Mouse (Mus musculus) activated CD4-positive, CD25-positive, alpha-beta regulatory T cell, adult 4 months (primary cell): Measurements from ENCODE around the gene Gcnt3. TPM values are rescaled to one million over a fixed set of nuclear protein-coding genes. Genes with fewer than 3 reads are reported as not detected.
"Not testable (repeated sequence)": the region's sequence is repeated elsewhere in the genome, so short reads cannot be mapped to it uniquely, and the experiment has no call there.

Source experiments
- ATAC-seq: one replicate; pipeline ENCODE4 v1.8.0; 2017
- polyA plus RNA-seq, 2 experiments: library from polyadenylated mRNA; unstranded; fragments of 100-300 nt; shearing (Covaris generic); gene quantifications; one replicate each; pipeline ENCODE4 v1.2.1; 2017

Gcnt3 gene
- polyA plus RNA-seq, 2 experiments from 2014 or later = not detected

DNA sequence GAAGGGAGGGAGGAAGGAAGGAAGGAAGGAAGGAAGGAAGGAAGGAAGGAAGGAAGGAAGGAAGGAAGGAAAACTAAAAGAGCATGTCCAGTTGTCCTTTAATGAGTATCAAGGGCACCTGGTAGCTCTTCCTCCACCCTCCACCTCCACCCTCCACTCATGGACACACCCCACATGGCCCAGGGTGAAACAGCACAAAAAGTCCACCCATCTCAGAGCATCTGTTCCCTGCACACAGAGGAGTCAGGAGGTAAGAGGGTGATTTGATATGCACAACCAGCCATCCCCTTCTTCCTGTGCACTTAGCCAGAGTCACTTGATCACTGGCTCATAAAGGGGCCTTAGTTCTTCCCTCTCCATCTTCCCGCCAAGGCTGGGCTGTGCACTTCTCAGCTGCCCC lies 5.0 kb upstream of the Gcnt3 start:
- ATAC-seq = no peak

DNA sequence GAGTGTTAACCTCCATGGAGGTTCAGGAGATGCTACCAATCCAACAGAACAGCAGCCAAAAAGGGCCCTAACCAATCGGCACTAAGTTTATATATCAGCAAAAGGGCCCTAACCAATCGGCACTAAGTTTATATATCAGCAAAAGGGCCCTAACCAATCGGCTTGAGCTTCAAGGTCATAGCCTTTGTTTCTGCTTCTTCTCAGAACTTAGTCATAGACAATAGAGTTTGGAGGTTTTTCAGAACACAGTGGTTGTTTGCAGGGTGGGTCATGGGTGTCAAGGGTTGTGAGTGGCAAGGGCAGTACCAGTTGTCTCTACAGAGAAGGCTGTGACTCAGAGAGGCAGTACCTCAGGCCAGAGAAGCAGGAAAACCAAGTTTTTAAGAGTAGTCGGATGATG lies 4.2 kb upstream of the Gcnt3 start:
- ATAC-seq = no peak

DNA sequence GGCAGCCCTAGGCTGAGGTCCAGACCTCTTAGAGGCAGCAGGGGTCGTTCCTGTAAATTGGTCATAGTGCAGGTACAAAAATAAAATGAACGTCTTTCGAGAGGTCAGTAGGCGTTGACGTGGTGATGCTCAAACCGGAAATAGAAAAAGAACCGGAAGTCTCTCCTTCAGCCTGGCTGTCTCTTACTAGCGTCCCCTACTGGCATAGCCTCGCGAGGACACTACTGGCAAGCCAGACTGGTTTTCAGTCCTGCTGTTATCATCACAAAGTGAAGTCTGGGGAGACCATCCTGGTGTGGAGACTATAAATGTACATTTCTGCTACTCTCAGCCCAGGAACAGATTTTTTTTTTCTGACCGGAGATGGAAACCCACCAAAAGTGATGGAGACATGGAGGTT lies 2.7 kb upstream of the Gcnt3 start:
- ATAC-seq = no peak

DNA sequence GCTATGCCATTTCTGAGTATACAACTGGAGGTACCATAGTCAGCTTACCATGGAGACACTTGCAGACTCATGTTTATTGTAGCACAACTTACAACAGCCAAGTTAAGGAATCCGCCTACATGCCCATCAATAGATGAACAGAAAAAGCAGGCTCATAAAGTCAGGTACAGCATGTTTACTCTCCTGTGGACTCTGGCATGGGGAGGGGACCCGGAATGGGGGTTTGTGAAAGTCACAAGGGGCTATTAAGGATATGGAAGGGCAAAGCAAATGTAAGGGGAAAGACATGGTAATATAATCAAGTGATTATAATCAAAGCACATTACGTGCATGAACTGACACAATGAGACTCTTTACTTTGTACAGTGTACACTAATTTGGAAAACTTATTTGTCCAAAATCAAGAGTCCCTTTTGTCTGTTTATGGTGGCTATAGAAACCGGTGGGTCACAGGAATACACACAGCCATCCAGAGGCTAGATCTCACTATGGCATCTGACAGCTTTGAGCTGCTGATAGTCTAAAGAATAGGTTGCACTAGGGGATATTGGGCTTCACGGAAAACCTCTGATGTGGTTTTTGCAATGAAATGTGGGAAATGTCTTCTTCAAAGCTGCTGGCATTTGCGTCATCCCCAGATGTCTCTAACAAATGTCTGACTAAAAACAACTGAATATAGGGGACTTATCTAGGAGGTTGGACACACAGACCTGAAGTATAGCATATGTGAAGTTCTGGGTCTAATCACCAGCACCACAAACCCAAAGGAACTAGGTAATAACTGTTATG lies 1.9 kb upstream of the Gcnt3 start:
- peak; percentile 43 for ATAC-seq

DNA sequence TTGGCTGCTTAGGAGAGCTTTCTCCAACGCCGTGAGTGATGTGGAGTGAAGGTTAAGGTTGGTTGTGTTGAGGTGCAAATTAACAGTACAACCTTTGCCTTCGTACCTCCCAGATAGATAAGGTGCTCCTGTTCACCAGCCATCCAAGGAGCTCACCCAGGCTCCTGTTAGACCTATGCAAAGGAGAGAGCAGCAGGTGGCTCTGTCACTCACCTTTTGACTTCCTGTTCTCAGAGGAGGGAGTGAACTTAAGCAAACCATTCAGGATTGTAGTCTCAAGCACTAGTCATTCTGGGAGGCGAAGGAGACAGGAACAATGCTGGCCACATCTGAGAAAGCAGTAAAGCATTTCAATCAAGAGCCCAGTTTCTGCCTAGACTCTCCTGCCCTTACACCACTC lies 1.2 kb downstream of the Gcnt3 start:
- ATAC-seq = no peak

DNA sequence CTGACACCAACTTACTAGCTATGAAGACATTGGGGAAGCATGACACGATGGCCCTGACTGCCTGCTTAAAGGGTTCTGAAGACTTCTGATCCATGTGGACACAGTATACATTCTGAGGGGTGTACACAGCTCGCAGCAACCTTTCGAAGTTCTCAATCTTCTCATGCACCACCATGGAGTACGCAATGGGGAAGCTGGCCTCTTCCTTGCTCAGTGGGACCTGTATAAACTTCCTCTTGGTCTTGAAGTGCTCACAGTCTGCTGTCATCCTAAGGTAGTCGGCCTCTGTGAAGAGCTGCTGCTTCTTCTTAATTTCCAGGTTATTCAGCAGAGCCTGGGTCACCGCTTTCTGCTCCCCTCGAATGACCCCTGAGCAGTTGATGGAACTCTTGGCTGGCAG lies 3.2 kb downstream of the Gcnt3 start:
- no peak for ATAC-seq

DNA sequence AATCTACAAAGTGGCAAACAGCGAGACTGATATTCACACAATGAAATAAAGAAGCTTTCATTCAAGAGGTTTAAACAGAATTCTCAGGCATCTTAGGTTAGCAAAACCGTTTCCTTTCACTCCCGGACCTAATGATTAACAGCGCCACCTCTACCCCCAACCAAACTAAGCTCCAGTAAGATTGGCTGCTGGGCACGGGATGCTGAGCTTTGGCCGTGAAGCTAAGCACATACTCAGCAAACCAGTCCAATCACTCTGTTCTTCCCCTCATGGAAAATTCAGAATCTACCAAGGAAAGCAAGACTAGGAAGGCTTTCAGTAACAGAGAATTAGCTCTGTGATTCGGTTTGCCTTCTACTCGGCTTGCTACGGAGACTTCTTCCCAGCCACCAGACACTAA lies 4.8 kb downstream of the Gcnt3 start:
- ATAC-seq = no peak

DNA sequence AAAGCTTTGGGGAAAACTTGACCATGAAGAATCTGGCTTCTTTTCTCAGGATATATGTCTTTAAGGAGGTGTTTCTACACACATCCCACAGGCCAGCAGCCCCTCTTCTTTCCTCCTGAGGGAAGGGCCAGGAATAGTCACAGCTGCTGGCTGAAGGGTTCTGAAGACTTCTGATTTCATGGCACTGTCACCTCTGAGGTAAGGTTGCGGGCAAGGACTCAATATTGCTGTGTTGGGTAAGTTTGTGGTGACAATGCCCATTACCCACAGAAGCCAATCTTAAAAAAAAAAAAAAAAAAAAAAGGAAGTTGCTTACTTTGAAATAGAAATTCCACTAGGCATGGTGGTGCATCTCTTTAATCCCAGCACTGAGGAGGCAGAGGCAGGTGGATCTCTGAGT lies 5.7 kb downstream of the Gcnt3 start:
- ATAC-seq = no peak

DNA sequence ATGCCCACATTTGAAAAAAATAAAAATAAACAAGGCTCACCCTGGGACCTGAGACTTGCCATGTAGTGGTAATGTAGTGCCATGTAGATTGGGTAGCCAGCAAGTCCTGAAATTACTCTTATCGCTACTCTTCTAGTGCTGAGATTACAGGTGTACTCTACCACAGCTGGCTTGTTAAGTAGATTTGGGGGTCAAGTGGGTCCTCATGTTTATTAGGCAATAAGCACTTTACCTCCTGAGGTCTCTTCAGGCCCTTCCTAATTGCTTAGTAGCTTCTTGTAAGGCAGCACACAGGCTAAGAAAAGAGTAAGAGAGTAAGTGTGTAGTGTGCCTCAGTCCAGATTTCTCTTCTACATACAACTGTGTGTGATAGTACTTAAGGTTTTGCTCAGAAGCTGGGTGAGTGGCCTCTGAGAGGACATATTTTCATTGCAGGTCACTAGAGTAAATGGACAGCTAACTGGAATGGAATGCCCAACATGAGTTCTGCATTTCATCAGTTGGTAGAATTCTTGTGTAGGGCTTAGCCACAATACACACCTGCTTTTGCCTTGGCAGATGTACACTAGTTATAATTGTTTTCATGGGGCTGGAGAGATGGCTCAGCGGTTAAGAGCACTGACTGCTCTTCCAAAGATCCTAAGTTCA lies 12.4 kb downstream of the Gcnt3 start:
- ATAC-seq = no peak

DNA sequence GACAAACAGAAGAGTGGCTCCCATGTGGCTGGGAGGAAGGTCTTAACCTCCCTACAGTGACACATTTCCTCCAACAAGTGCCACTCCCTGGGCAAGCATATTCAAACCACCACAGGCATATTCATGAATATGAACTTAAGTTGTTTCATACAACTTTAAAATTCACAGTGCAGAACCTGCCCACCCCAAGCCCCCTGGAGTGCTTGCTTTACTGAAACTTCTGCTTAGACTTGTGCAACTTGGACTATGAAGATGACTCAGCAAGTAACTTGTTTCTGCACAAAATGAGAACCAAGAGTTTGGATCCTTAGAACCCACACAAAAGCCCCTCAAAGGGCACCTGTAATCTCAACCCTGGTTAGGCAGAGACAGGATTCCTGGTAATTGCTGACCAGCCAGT lies 13.2 kb downstream of the Gcnt3 start:
- no peak for ATAC-seq

DNA sequence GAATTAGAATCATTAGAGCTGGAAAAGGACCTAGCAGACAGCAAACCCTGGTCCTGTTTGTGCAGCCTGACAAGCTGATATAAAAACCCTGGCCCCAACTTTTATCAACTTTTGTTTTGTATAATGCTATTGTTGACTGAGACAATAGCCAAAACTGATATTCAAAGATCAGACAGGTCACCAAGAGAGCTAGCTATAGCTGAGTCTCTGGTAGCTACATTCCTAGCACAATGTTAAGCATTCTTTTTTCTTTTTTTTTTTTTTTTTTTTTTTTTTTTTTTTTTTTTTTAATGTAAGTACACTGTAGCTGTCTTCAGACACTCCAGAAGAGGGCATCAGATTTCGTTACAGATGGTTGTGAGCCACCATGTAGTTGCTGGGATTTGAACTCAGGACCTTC lies 14.3 kb downstream of the Gcnt3 start:
- ATAC-seq = not testable (repeated sequence)

DNA sequence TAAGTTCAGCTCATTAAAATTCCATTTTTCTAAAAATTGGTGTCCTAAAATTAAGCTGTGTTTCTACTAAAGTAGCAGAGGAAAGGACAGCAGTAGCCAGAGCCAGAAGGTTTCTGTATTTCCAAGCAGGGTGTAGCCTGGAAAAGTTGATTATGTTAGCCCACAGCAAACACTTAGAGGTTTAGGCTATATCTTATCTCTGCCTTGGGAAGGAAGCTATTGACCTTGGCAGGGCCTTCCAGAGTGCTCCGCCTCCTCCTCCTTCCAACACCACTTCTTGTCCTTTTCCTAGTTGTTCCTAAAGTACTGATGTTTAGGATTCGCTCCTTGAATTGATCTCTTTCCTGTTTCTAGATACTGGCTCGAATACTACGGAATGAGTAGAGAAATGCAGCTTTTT lies 15.8 kb downstream of the Gcnt3 start:
- ATAC-seq = no peak

DNA sequence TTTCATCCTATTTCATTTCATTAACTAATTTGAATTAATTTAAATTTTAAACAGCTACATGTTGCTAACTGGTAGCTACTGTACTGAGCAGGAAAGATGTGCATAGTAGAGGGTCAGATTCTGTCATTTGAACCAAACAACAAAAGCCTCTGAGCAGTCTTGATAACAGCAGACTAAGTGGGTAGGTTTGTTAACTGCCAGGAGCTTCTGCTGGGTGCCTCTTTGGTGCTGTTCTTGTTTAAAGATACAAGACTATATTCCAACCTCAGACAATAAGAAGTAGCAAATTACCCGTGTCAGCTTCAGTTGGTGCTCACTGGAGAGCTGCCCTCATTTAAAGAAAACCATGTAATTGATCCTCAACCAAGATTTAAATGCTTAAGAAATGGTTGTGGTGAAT lies 16.3 kb downstream of the Gcnt3 start:
- no peak for ATAC-seq

DNA sequence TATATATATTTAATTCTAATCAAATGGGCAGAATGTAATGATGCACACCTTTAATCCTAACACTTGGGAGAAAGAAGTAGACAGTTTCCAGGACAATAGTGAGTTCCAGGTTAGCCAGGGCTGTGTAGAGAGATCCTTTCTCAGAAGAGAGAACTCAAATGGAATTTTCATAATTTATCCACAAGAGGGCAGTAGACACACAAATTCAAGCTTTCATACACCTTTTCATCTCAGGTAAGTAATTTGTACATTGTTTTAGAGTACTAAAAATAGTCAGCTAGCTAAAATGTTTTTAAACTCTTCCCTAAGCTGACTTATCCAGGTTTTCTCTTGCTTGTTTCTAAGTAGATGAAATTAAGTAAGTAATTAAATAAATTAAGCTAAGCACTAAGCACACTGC lies 19.0 kb downstream of the Gcnt3 start:
- peak; percentile 57 for ATAC-seq

DNA sequence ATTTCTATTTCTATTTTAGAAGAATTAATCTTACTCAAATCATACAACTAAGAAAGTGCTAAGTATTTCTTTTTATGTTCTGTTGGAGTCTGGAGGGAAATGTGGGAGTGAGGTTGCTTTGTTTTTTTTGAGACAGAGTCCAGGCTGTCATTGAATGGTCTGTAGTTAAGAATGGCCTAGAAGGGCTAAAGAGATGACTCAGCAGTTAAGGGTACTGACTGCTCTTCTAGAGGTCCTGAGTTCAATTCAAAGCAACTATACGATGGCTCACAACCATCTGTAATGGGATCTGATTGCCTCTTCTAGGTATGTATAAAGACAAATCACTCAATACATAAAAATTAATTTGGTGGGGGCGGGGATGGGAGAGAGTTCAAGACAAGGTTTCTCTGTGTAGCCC lies 22.3 kb downstream of the Gcnt3 start:
- no peak for ATAC-seq

DNA sequence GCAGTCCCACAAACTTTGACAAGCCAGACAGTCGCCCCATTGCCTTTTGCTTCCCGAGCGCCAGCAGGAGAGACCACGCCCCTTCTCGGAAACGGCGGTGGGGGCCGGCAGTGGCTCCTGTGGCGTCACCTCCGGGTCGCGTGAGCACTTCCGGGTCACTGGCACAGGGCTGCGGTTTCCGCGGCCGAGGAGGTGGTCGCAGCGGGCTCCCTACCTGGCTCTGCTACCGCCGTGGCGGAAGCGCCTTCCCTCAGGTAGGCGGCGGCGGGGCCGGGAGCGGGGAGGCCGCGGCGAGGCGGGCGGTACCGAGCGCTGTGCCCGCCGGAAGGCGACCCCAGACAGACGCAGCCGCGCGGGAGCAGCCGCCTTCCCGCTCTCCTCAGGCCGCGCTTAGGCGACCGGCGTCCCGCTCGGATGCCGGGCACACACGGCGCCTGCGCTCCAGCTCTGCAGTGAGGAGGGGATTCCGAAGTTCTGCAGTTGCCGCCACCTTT lies 25.4 kb downstream of the Gcnt3 start, which contains the start of gene Gtf2a2:
Gene Gtf2a2 (plus strand): TSS at position 143 of the 494 bp plus-strand sequence.
- ATAC-seq = peak; percentile 76

DNA sequence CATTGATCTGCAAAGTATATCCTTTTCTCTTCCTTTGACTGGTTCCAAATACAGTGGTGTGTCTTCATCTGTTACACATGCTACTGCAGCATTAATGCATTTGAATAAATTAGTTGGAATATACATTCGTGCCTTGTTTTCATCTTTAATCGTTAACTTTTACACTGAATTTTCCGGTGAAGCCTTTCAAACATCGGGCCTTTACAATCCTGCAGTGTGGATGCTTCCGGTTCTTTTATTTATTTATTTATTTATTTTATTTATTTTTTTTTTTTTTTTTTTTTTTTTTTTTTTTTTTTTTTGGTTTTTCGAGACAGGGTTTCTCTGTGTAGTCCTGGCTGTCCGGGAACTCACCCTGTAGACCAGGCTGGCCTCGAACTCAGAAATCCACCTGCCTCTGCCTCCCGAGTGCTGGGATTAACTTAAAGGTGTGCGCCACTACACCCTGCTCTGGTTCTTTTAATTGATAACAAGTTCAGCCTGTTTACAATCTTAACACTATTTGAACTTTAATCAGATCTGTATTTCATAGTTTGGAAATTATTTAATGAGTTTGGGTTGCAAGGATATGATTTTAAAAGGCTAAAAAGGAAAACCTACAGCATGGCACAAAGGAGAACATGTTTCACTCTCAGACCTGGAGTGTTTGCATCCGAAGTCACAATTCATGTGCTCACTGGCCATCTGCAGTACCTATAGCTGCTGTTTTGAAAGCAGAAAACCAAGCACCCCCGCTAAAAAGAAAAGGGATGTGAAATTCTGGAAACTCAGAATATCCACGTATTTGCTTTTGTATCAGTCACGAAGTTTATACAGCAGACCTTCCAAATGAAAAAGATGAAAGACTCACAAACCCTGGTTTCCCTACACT lies 26.1 kb downstream of the Gcnt3 start:
- ATAC-seq = no peak

DNA sequence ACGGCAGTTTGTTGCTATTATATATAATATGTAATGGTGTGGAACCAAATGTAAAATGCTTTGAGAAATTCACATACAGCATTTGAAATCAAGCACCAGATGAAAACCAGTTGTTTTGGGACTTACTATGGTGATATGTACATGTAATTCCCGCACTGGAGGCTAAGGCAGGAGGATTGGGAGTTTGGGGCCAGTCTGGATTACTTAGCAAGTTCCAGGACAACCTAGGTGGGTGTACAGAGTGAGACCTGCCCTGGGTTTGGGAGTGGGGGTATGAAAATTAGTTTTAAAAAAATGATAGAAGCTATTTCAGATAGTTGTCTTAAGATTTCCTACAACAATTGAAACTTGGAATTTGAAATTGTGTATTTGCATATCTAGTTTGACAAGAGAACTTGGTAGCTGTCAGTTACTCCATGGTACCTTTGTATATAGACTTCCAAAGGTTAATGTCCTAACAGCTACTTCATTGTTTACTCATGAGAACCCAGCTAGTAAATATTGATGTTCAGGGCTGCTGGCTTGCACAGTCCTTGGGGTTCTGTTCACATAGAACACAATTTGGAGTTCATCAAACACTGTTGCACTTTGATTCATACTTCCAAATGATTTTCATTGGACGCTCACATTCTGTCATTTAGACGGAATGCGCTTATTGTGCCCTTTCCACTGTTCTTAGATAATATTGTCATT lies 27.0 kb downstream of the Gcnt3 start:
- ATAC-seq = no peak

DNA sequence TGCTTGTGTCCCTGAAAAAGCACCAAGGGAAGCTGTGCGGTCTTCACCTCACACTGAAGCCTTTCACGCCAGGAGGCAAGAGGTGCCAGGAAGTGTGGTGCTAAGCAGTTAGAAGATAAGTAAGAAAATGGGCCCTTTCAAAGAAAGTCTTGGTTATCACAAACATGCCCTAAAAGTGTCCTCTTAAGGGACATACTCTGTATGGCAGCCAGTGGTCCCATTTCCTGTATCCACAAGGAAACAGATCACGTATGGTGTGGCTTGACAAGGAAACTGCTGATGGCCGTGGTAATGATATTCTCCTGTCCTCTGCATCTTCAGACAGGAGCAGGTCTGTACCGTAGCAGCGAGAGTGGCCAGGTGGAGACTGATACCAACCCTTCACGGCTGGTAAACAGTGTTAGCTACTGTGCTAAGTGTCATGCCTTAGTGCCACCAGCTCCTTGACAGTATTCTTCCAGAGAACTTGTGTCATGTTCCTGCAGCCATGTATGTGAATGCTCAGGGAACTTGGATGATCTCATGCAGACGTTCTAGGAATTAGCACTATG lies 28.1 kb downstream of the Gcnt3 start:
- ATAC-seq = no peak

DNA sequence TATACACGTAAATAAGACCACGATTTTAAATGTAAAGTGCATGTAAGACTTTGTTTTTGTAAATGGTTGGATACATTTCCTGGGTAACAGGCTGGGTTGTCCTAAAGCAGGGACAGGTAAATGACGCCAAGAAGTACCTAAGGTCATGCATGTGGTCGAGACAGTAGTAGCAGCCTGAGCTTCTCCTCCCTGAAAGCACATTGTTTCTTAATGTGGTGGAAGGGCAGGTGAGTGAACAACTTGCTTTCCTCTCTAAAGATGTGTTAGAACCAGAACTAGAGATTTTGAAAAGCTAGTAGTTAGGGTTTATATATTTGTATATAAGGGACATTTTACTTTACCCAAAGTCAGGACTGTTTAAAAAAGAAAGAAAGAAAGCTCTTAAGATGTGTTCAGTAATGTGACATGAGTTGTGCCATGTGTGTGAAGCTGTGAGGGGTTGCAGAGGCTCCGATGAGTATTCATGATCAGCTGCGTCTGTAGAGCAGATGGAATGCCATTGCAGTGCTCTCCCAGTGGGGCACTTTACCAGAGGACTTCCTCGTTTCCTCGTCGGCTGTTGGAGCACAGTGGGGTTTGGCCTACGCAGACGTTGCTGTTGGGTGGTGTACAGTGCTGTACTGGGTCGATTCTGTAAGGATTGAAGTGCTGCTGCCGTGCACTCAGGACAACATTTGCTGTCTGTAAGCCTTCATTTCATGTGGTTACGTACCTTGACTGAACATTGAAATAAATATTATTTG lies 30.2 kb downstream of the Gcnt3 start:
- ATAC-seq = no peak

DNA sequence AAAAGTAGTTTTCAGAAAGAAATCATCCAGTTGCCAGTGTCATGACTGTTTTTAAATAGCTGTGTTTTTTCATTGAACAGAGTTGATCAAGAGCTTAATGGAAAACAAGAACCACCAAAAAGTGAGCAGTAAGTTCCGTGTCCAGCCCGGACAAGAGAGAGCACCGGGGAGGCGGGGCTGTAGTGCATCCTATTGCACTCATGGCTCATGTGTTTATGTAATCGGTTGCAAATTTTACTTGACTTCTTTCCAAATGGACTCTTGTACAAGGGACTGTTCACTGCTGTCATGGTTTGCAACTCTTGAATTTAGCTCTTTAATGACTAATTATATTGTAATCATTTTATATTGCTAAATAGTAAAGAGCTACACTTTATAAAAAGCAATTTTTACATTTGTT lies 30.9 kb downstream of the Gcnt3 start:
- no peak for ATAC-seq

DNA sequence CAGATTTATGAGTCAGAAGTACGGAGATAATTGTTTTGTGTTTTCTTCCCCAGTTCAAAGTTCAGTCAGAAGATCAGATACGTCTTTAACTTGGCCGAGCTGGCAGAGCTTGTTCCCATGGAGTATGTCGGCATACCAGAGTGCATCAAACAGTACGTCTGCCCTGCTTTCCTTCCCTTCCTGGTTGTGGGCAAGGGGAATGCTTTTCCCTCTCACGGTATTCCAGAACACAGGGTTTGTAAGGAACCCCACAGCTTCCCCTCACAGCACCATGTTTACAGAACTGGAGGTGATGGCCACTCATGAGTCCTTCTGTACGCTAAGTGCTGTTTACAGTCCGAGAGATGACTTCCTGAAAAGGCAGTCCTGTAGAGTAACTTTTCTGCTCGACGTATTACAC lies 34.4 kb downstream of the Gcnt3 start:
- ATAC-seq = no peak
